Comparison of ENCODE assay signal across 9 mouse cellular contexts in genomic region chr9:34489760-34490159, GRCm38 (mm10). TPM values are rescaled to one million over a fixed set of nuclear protein-coding genes. Genes with fewer than 3 reads are reported as not detected.
DNase-seq lines count a peak whose midpoint lies in the region; ATAC-seq lines count a peak whose summit lies in the region.
"Had no signal": no experiment of that assay in that cellular context is flagged by ENCODE, and none has a peak within 500 bp of the region (broad histone marks: within the 10 kb centered on the region; RNA-seq: fewer than 3 reads in every experiment).

No protein-coding gene starts in this region.

- H3K9me3 ChIP-seq in liver, embryonic 12.5 days (replicated peaks), result no peaks in the 10 kb centered on the region
- no peaks in the 10 kb centered on the region for H3K9me3 ChIP-seq in intestine, embryonic 15.5 days
- H3K9me3 ChIP-seq in neural tube, embryonic 15.5 days (replicated peaks), result no peaks in the 10 kb centered on the region

- H3K9ac ChIP-seq in liver, embryonic 12.5 days, result no peak overlapping the region
- no peak overlapping the region for H3K9ac ChIP-seq in intestine, embryonic 15.5 days
- H3K9ac ChIP-seq in neural tube, embryonic 15.5 days (replicated peaks), result peak overlapping the region; percentile 62
- H3K9ac ChIP-seq: liver, embryonic 14.5 days had no signal

- no peaks in the 10 kb centered on the region for H3K4me1 ChIP-seq in liver, embryonic 12.5 days
- peaks cover 11% of the 10 kb centered on the region; the same call in 1 of the 2 replicates for H3K4me1 ChIP-seq in intestine, embryonic 15.5 days (replicated peaks)
- H3K4me1 ChIP-seq in neural tube, embryonic 15.5 days, result peaks cover 60% of the 10 kb centered on the region

- H3K27me3 ChIP-seq in liver, embryonic 12.5 days (replicated peaks), result peaks cover 70% of the 10 kb centered on the region
- H3K27me3 ChIP-seq in intestine, embryonic 15.5 days (replicated peaks), result peaks cover 29% of the 10 kb centered on the region
- H3K27me3 ChIP-seq in neural tube, embryonic 15.5 days (replicated peaks), result peaks cover 14% of the 10 kb centered on the region; the same call in 1 of the 2 replicates

- peak; percentile 39 for DNase-seq in cerebellum, adult 11-12 months
- DNase-seq in cerebellum, adult 8-10 months, result no peak
- no peak for DNase-seq in liver
- no peak for DNase-seq in adrenal gland, adult 18-20 months (ENCODE audit: low spot score in 2 of 2)
- DNase-seq in right cerebral cortex, adult 2 months (ENCODE audit: low spot score in 2 of 2), result no peak

- ATAC-seq in liver, embryonic 12.5 days, result no peak
- ATAC-seq in intestine, embryonic 15.5 days, result no peak
- ATAC-seq in neural tube, embryonic 15.5 days (ENCODE audit: low FRiP score), result no peak

- no peak overlapping the region for H3K27ac ChIP-seq in liver, embryonic 12.5 days
- no peak overlapping the region for H3K27ac ChIP-seq in intestine, embryonic 15.5 days
- H3K27ac ChIP-seq in neural tube, embryonic 15.5 days (replicated peaks), result no peak overlapping the region
- H3K27ac ChIP-seq: liver, embryonic 14.5 days had no signal

- peak overlapping the region; percentile 64 for H3K4me2 ChIP-seq in liver, embryonic 12.5 days
- peak overlapping the region; percentile 95 for H3K4me2 ChIP-seq in intestine, embryonic 15.5 days (replicated peaks)
- peak overlapping the region; percentile 73 for H3K4me2 ChIP-seq in neural tube, embryonic 15.5 days

- no peaks in the 10 kb centered on the region for H3K36me3 ChIP-seq in liver, embryonic 12.5 days
- no peaks in the 10 kb centered on the region for H3K36me3 ChIP-seq in intestine, embryonic 15.5 days
- no peaks in the 10 kb centered on the region for H3K36me3 ChIP-seq in neural tube, embryonic 15.5 days

- no peak overlapping the region for H3K4me3 ChIP-seq in liver, embryonic 12.5 days
- H3K4me3 ChIP-seq in intestine, embryonic 15.5 days (replicated peaks), result peak overlapping the region; percentile 59; the same call in 1 of the 2 replicates
- peak overlapping the region; percentile 72 for H3K4me3 ChIP-seq in neural tube, embryonic 15.5 days (replicated peaks)

- 24% methylated on average over 5 of the region's 5 CpGs for WGBS in liver, embryonic 12.5 days (ENCODE audit: insufficient replicate concordance)
- WGBS in intestine, embryonic 15.5 days, result 30% methylated on average over 5 of the region's 5 CpGs
- 23% methylated on average over 5 of the region's 5 CpGs for WGBS in neural tube, embryonic 15.5 days

RNA-seq across cellular contexts. Expression of gene Kirrel3, which starts 4.1 kb away (rescaled TPM):
- polyA plus RNA-seq in liver, embryonic 12.5 days (2016; fragmentation: Nextera tagmentation; extraction: Ambion mirVana), result 0.36 and 0.46 TPM in 2 replicates
- polyA plus RNA-seq in intestine, embryonic 15.5 days (2015; fragmentation: Nextera tagmentation; extraction: Ambion mirVana), result 2.0 and 2.2 TPM in 2 replicates
- polyA plus RNA-seq in neural tube, embryonic 15.5 days (2015; fragmentation: Nextera tagmentation; extraction: Ambion mirVana), result 38.3 and 43.7 TPM in 2 replicates
- under 1 TPM; 0.50 to 0.61 TPM for total RNA-seq in adrenal gland, adult 18-20 months (2021)

Comparison
In these comparisons a context has a peak if more than half of its experiments do, and no peak if none do; other contexts are left out.
1. RNA of gene Kirrel3, which starts 4.1 kb away (polyA plus RNA-seq): 38.3 to 43.7 TPM in neural tube, embryonic 15.5 days; 2.0 to 2.2 TPM in intestine, embryonic 15.5 days and 0.36 to 0.46 TPM in liver, embryonic 12.5 days; every median in the first group is over 10 times any median in the second.
2. Peak in every context shown above with its lines, with median percentiles within 50 percentile points of each other: H3K4me2 ChIP-seq.